Mouse (Mus musculus) heart, embryonic 13.5 days (tissue): ENCODE results near the gene Kremen2. TPM values are rescaled to one million over a fixed set of nuclear protein-coding genes. Genes with fewer than 3 reads are reported as not detected.
"Not testable (repeated sequence)": the region's sequence is repeated elsewhere in the genome, so short reads cannot be mapped to it uniquely, and the experiment has no call there.

Source experiments
- ATAC-seq: fragments of 200-750 bp; cut with Nextera tagmentation; 2 replicates; pipeline ENCODE4 v1.8.0; 2017; ENCODE audit warnings: moderate TSS enrichment; ENCODE audit not compliant: insufficient number of reproducible peaks, low FRiP score, low TSS enrichment; ENCODE audit errors: extremely low read depth
- H3K27ac ChIP-seq: fragments of 300-500 bp; sonication (generic); replicated peaks from 2 replicates; pipeline ENCODE4 v1.5.1; 2015; ENCODE audit warnings: moderate library complexity, mild to moderate bottlenecking, inconsistent platforms
- H3K27me3 ChIP-seq: fragments of 300-500 bp; sonication (generic); replicated peaks from 2 replicates; pipeline ENCODE4 v1.6.1; 2015; ENCODE audit warnings: mild to moderate bottlenecking, inconsistent platforms
- H3K36me3 ChIP-seq: fragments of 300-500 bp; sonication (generic); 2 replicates; pipeline ENCODE4 v1.6.1; 2015; ENCODE audit warnings: mild to moderate bottlenecking, inconsistent platforms
- H3K4me1 ChIP-seq: fragments of 300-500 bp; sonication (generic); 2 replicates; pipeline ENCODE4 v1.6.1; 2015; ENCODE audit warnings: inconsistent platforms
- H3K4me2 ChIP-seq: fragments of 300-500 bp; sonication (generic); 2 replicates; pipeline ENCODE4 v1.6.1; 2015; ENCODE audit warnings: inconsistent platforms, mild to moderate bottlenecking, moderate library complexity
- H3K4me3 ChIP-seq: fragments of 300-500 bp; sonication (generic); 2 replicates; pipeline ENCODE4 v1.5.1; 2015; ENCODE audit warnings: moderate library complexity, mild to moderate bottlenecking, inconsistent platforms
- H3K9ac ChIP-seq: fragments of 300-500 bp; sonication (generic); 2 replicates; pipeline ENCODE4 v1.6.1; 2015; ENCODE audit warnings: inconsistent platforms, mild to moderate bottlenecking, moderate library complexity
- H3K9me3 ChIP-seq: fragments of 300-500 bp; sonication (generic); 2 replicates; pipeline ENCODE4 v1.6.1; 2016; ENCODE audit warnings: inconsistent platforms
- WGBS: fragments of 180-500 bp; shearing (Covaris S2); methylation state at CpG from one replicate; pipeline ENCODE4 v1.1.7; 2015; ENCODE audit warnings: mixed read lengths; 5-methylcytosine and 5-hydroxymethylcytosine counted together
- polyA plus RNA-seq: library from polyadenylated mRNA; unstranded; fragments of >200 nt; fragmentation: Nextera tagmentation; extraction: Ambion mirVana; gene quantifications from 2 replicates; pipeline ENCODE4 v1.2.1, GENCODE M21; 2015

Kremen2 gene
- polyA plus RNA-seq, 1 experiment from 2014 or later: 0.32 TPM

- Histone ChIP-seq H3K4me2 (no peak overlapping the region), H3K4me1 (no peaks in the 10 kb centered on the region), H3K4me3 (no peak overlapping the region), H3K36me3 (no peaks in the 10 kb centered on the region), H3K27ac (no peak overlapping the region), H3K27me3 (no peaks in the 10 kb centered on the region), H3K9me3 (no peaks in the 10 kb centered on the region), H3K9ac (no peak overlapping the region)
- WGBS: 66% methylated on average over 2 of the region's 2 CpGs
- no peak for ATAC-seq
Measured at GRCm38 (mm10) chr17:23777141-23777540, 31.5 kb upstream of the Kremen2 start.

GRCm38 (mm10) chr17:23776216-23776615 is 30.6 kb upstream of the Kremen2 start:
- H3K27me3 ChIP-seq: no peaks in the 10 kb centered on the region
- H3K36me3 ChIP-seq: no peaks in the 10 kb centered on the region
- no peak overlapping the region for H3K4me2 ChIP-seq
- no peaks in the 10 kb centered on the region for H3K9me3 ChIP-seq
- no peak overlapping the region for H3K9ac ChIP-seq
- no peak overlapping the region for H3K4me3 ChIP-seq
- no peak for ATAC-seq
- H3K27ac ChIP-seq: no peak overlapping the region
- WGBS: 75% methylated on average over 10 of the region's 10 CpGs
- H3K4me1 ChIP-seq: peaks cover 3% of the 10 kb centered on the region; the same call in 1 of the 2 replicates

- H3K9ac ChIP-seq: no peak overlapping the region
- H3K27ac ChIP-seq: no peak overlapping the region
- H3K27me3 ChIP-seq: no peaks in the 10 kb centered on the region
- ATAC-seq: no peak
- no peak overlapping the region for H3K4me2 ChIP-seq
- peaks cover 15% of the 10 kb centered on the region for H3K4me1 ChIP-seq
- no peak overlapping the region for H3K4me3 ChIP-seq
- H3K36me3 ChIP-seq: no peaks in the 10 kb centered on the region; the same call in 1 of the 2 replicates
- 6% methylated on average over 12 of the region's 12 CpGs for WGBS
- H3K9me3 ChIP-seq: no peaks in the 10 kb centered on the region
Measured at GRCm38 (mm10) chr17:23774090-23774489, 28.5 kb upstream of the Kremen2 start.

- H3K9ac ChIP-seq: no peak overlapping the region
- no peak overlapping the region for H3K4me2 ChIP-seq
- ATAC-seq: no peak
- 58% methylated on average over 6 of the region's 6 CpGs for whole genome bisulfite sequencing
- no peaks in the 10 kb centered on the region for H3K27me3 ChIP-seq
- H3K9me3 ChIP-seq: no peaks in the 10 kb centered on the region
- no peaks in the 10 kb centered on the region; the same call in 1 of the 2 replicates for H3K36me3 ChIP-seq
- H3K4me1 ChIP-seq: peaks cover 15% of the 10 kb centered on the region
- no peak overlapping the region for H3K27ac ChIP-seq
- H3K4me3 ChIP-seq: no peak overlapping the region
Measured at GRCm38 (mm10) chr17:23773676-23774075, 28.0 kb upstream of the Kremen2 start.

- 82% methylated on average over 2 of the region's 2 CpGs for WGBS
- H3K27ac ChIP-seq, ATAC-seq, H3K27me3 ChIP-seq, H3K36me3 ChIP-seq, H3K4me3 ChIP-seq, H3K9me3 ChIP-seq, H3K9ac ChIP-seq: not testable (repeated sequence)
- peak overlapping the region; percentile 83; the same call in 1 of the 2 replicates for H3K4me2 ChIP-seq
- peaks cover 15% of the 10 kb centered on the region for H3K4me1 ChIP-seq
Measured at GRCm38 (mm10) chr17:23772219-23772556, 26.6 kb upstream of the Kremen2 start.

- peak within 1 kb of the TSS; percentile 94 for H3K4me3 ChIP-seq
- ATAC-seq: peak; percentile 98
- peak within 1 kb of the TSS; percentile 87 for H3K27ac ChIP-seq
- peak within 1 kb of the TSS; percentile 83 for H3K4me2 ChIP-seq
- H3K4me1 ChIP-seq: peaks cover 15% of the 10 kb centered on the region
- H3K9me3 ChIP-seq: no peaks in the 10 kb centered on the region
- 3% methylated on average over 55 of the region's 58 CpGs for WGBS
- H3K9ac ChIP-seq: peak within 1 kb of the TSS; percentile 98
- peaks cover 8% of the 10 kb centered on the region; the same call in 1 of the 2 replicates for H3K36me3 ChIP-seq
- no peaks in the 10 kb centered on the region for H3K27me3 ChIP-seq
Measured at GRCm38 (mm10) chr17:23771284-23772218, 25.9 kb upstream of the Kremen2 start, which contains the start of gene Flywch1. Gene Flywch1 (minus strand): TSS chr17:23771602.

GRCm38 (mm10) chr17:23770896-23771283 is 25.3 kb upstream of the Kremen2 start:
- Histone ChIP-seq H3K36me3 (peaks cover 8% of the 10 kb centered on the region; the same call in 1 of the 2 replicates), H3K4me3 (peak overlapping the region; percentile 94), H3K9me3 (no peaks in the 10 kb centered on the region), H3K9ac (peak overlapping the region; percentile 98), H3K4me2 (peak overlapping the region; percentile 83), H3K27ac (peak overlapping the region; percentile 87), H3K4me1 (peaks cover 15% of the 10 kb centered on the region), H3K27me3 (no peaks in the 10 kb centered on the region)
- ATAC-seq: peak; percentile 34
- 1% methylated on average over 19 of the region's 19 CpGs for WGBS

GRCm38 (mm10) chr17:23770493-23770892 is 24.9 kb upstream of the Kremen2 start:
- Histone ChIP-seq H3K36me3 (peaks cover 8% of the 10 kb centered on the region; the same call in 1 of the 2 replicates), H3K9ac (peak overlapping the region; percentile 98), H3K4me1 (peaks cover 15% of the 10 kb centered on the region), H3K9me3 (no peaks in the 10 kb centered on the region), H3K4me2 (peak overlapping the region; percentile 83), H3K4me3 (peak overlapping the region; percentile 94), H3K27ac (peak overlapping the region; percentile 87; the same call in 1 of the 2 replicates), H3K27me3 (no peaks in the 10 kb centered on the region)
- ATAC-seq: no peak
- WGBS: 17% methylated on average over 2 of the region's 2 CpGs

GRCm38 (mm10) chr17:23762976-23763375 is 17.3 kb upstream of the Kremen2 start:
- 86% methylated on average over 11 of the region's 11 CpGs for WGBS
- H3K4me3 ChIP-seq: no peak overlapping the region
- H3K9ac ChIP-seq: no peak overlapping the region
- H3K4me1 ChIP-seq: no peaks in the 10 kb centered on the region
- H3K36me3 ChIP-seq: peaks cover 57% of the 10 kb centered on the region
- H3K9me3 ChIP-seq: no peaks in the 10 kb centered on the region; the same call in 1 of the 2 replicates
- ATAC-seq: no peak
- no peaks in the 10 kb centered on the region for H3K27me3 ChIP-seq
- H3K4me2 ChIP-seq: no peak overlapping the region
- no peak overlapping the region for H3K27ac ChIP-seq

GRCm38 (mm10) chr17:23761155-23761554 is 15.5 kb upstream of the Kremen2 start:
- Histone ChIP-seq H3K4me1 (no peaks in the 10 kb centered on the region), H3K27ac (no peak overlapping the region), H3K4me3 (no peak overlapping the region), H3K4me2 (no peak overlapping the region), H3K9ac (no peak overlapping the region), H3K36me3 (peaks cover 70% of the 10 kb centered on the region), H3K9me3 (no peaks in the 10 kb centered on the region; the same call in 1 of the 2 replicates), H3K27me3 (no peaks in the 10 kb centered on the region)
- 88% methylated on average over 3 of the region's 3 CpGs for WGBS
- no peak for ATAC-seq

GRCm38 (mm10) chr17:23760231-23760630 is 14.6 kb upstream of the Kremen2 start:
- no peak overlapping the region for H3K27ac ChIP-seq
- no peaks in the 10 kb centered on the region for H3K4me1 ChIP-seq
- no peak overlapping the region for H3K4me3 ChIP-seq
- ATAC-seq: no peak
- no peak overlapping the region for H3K9ac ChIP-seq
- H3K9me3 ChIP-seq: no peaks in the 10 kb centered on the region; the same call in 1 of the 2 replicates
- H3K36me3 ChIP-seq: peaks cover 79% of the 10 kb centered on the region
- no peaks in the 10 kb centered on the region for H3K27me3 ChIP-seq
- H3K4me2 ChIP-seq: no peak overlapping the region
- WGBS: 86% methylated on average over 9 of the region's 9 CpGs
